Mouse (Mus musculus): ENCODE measurements around the gene Cpne1.

Cpne1 gene

GRCm38 (mm10) chr2:156079674-156080073 lies 32.1 kb downstream of the Cpne1 start:
- in situ Hi-C loops (cut with MseI, MboI): no loop called here

GRCm38 (mm10) chr2:156079183-156079560 lies 32.6 kb downstream of the Cpne1 start:
- in situ Hi-C loops (cut with MseI, MboI): no loop called here

- in situ Hi-C loops (cut with MseI, MboI): no loop called here
These were observed 33.2 kb downstream of the Cpne1 start for GRCm38 (mm10) chr2:156078421-156079182.

GRCm38 (mm10) chr2:156077461-156077860 lies 34.3 kb downstream of the Cpne1 start:
- in situ Hi-C loops (cut with MseI, MboI): no loop called here

GRCm38 (mm10) chr2:156073725-156074124 lies 38.0 kb downstream of the Cpne1 start:
- in situ Hi-C loops (cut with MseI, MboI): no loop called here

GRCm38 (mm10) chr2:156071236-156071635 lies 40.5 kb downstream of the Cpne1 start:
- in situ Hi-C loops (cut with MseI, MboI): no loop called here

GRCm38 (mm10) chr2:156067916-156068315 lies 43.8 kb downstream of the Cpne1 start:
- in situ Hi-C loops (cut with MseI, MboI): no loop called here

GRCm38 (mm10) chr2:156066126-156066525 lies 45.6 kb downstream of the Cpne1 start:
- in situ Hi-C loops (cut with MseI, MboI): no loop called here

- in situ Hi-C loops (cut with MseI, MboI): no loop called here
These were observed 46.4 kb downstream of the Cpne1 start, which contains the start of gene Spag4 for GRCm38 (mm10) chr2:156065099-156066041. TSS of gene Spag4 (plus strand) at chr2:156065175.

GRCm38 (mm10) chr2:156052816-156053215 lies 58.9 kb downstream of the Cpne1 start, which contains the start of gene Fer1l4:
TSS of gene Fer1l4 (minus strand) at chr2:156052947.
- in situ Hi-C loops (cut with MseI, MboI): no loop called here

GRCm38 (mm10) chr2:156047929-156048328 lies 63.8 kb downstream of the Cpne1 start:
- in situ Hi-C loops (cut with MseI, MboI): no loop called here

- in situ Hi-C loops (cut with MseI, MboI): no loop called here
These were observed 68.9 kb downstream of the Cpne1 start for GRCm38 (mm10) chr2:156042903-156043302.

- in situ Hi-C loops (cut with MseI, MboI): no loop called here
These were observed 72.4 kb downstream of the Cpne1 start for GRCm38 (mm10) chr2:156039390-156039789.

- in situ Hi-C loops (cut with MseI, MboI): no loop called here
These were observed 86.3 kb downstream of the Cpne1 start for GRCm38 (mm10) chr2:156025482-156025881.

Measured in mouse trophoblast stem cell (cell line).